In the genomic region with DNA sequence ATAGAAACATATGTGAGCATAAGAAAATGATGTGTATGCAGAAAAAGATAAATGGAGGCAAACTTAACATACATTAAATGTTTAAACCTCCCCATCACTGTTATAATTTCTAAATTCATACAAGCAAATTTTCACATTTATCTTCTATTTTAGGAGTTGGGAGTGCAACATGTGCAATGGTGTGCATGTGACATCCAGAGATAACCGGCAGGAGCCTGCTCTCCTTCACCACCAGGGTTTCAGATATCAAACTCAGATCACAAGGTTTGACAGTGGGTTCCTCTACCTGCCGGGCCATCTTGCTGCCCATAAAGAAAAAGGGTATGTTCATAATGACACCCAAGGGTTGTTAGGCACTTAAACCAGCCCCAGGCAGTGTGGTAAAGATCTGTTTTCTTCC, we compare ENCODE assay signal across 14 mouse cellular contexts. TPM values are rescaled to one million over a fixed set of nuclear protein-coding genes. Genes with fewer than 3 reads are reported as not detected.
"Had no signal": no experiment of that assay in that cellular context is flagged by ENCODE, and none has a peak within 500 bp of the region (broad histone marks: within the 10 kb centered on the region; RNA-seq: fewer than 3 reads in every experiment).

No protein-coding gene starts in this region.

- H3K4me3 ChIP-seq: left cerebral cortex, adult 2 months; limb, embryonic 10.5 days; midbrain, embryonic 12.5 days had no signal

- H3K4me2 ChIP-seq: midbrain, embryonic 12.5 days had no signal

- DNase-seq: kidney, adult 11 months; kidney, adult 9 months; kidney, postnatal 14 days; lung, adult 2 months; lung, postnatal 36 days; right cerebral cortex, postnatal 14 days; thymus, postnatal 4 days had no signal

- H3K27ac ChIP-seq: left cerebral cortex, adult 2 months; limb, embryonic 10.5 days; midbrain, embryonic 12.5 days had no signal

- ATAC-seq: inflammation-experienced regulatory T-cells, adult 6 months; lung, postnatal 0 days had no signal

- H3K27me3 ChIP-seq: midbrain, embryonic 12.5 days had no signal

- H3K9ac ChIP-seq: midbrain, embryonic 12.5 days had no signal

- H3K4me1 ChIP-seq: limb, embryonic 10.5 days; midbrain, embryonic 12.5 days had no signal

- H3K9me3 ChIP-seq: limb, embryonic 10.5 days; midbrain, embryonic 12.5 days had no signal

RNA-seq across cellular contexts. Expression of gene Spats1, which starts 57.8 kb away (rescaled TPM):
- total RNA-seq: megakaryocyte, adult 5-6 weeks had no signal
- polyA plus RNA-seq: large intestine, adult 2 months had no signal
